Mouse (Mus musculus) cerebellum, adult 2 months (tissue): ENCODE data around the gene Sbds.

Source experiments
- CTCF ChIP-seq: fragments of 200-500 bp; IDR thresholded peaks from 2 replicates; pipeline ENCODE4 v1.5.1; 2011; ENCODE audit warnings: low read depth, mild to moderate bottlenecking, control low read depth, low read length, moderate library complexity, borderline replicate concordance; ENCODE audit not compliant: insufficient read depth
- POLR2A ChIP-seq: fragments of 200-500 bp; IDR thresholded peaks from 2 replicates; pipeline ENCODE4 v1.6.1; 2011; ENCODE audit warnings: low read length, control low read depth, borderline replicate concordance; ENCODE audit not compliant: insufficient read depth

DNA sequence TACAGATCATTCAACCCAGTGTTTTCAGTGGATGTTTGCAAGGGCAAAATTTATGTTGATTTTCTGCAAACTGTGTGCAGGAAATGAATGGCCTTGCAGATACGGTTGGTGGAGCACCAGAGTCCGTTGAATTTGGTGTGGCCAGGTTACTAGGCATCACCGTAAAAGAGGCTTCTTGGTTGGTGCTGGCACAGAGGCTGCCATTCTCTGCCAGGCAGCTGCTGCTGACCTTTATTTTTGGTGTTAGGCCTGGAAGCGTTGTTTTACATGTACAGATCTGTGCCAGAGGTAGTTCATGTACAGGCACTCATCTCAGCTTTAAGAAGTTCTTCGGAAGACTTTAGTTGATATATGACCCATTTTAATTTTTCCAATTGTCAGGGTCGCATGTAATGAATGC, 48.3 kb upstream of the Sbds start:
- no peak for TF ChIP-seq POLR2A
- no peak for TF ChIP-seq CTCF
